ENCODE assay signal across 8 mouse cellular contexts in genomic region chr10:81559627-81560539, GRCm38 (mm10). TPM values are rescaled to one million over a fixed set of nuclear protein-coding genes. Genes with fewer than 3 reads are reported as not detected.
DNase-seq lines count a peak whose midpoint lies in the region; ATAC-seq and TF ChIP-seq lines count a peak whose summit lies in the region.

No protein-coding gene starts in this region.

- TF ChIP-seq CTCF in G1E (IDR thresholded peaks at IDR 0.05; ENCODE audit: low read depth, low read length): no peak
- no peak for TF ChIP-seq CTCF in olfactory bulb, adult 2 months (IDR thresholded peaks at IDR 0.05; ENCODE audit: insufficient read depth, low read depth, low read length)

- 0 out of 2 replicates have a peak, but pooled peaks have one; percentile 18 for ATAC-seq in G1E (ENCODE audit: extremely low read depth, insufficient number of reproducible peaks, low FRiP score, poor library complexity, severe bottlenecking)
- ATAC-seq in forebrain, embryonic 15.5 days (replicated peaks): peak; percentile 55
- ATAC-seq in lung, embryonic 15.5 days (ENCODE audit: borderline replicate concordance, extremely low read depth, low FRiP score, low TSS enrichment): peak; percentile 46

- WGBS in forebrain, embryonic 15.5 days: 2% methylated on average over 33 of the region's 36 CpGs
- under 1% methylated on average over 36 of the region's 36 CpGs for WGBS in lung, embryonic 15.5 days
- WGBS in olfactory bulb, adult 2 months: 2% methylated on average over 36 of the region's 36 CpGs

- peak overlapping the region; percentile 92 for H3K27ac ChIP-seq in forebrain, embryonic 15.5 days (replicated peaks)
- H3K27ac ChIP-seq in lung, embryonic 15.5 days: peak overlapping the region; percentile 88
- peak overlapping the region; percentile 98 for H3K27ac ChIP-seq in olfactory bulb, adult 2 months (ENCODE audit: insufficient read depth, low read depth, low read length)

- H3K4me2 ChIP-seq in forebrain, embryonic 15.5 days (replicated peaks): peak overlapping the region; percentile 89
- H3K4me2 ChIP-seq in lung, embryonic 15.5 days: peak overlapping the region; percentile 84

- H3K4me3 ChIP-seq in G1E (ENCODE audit: low read depth, low read length): peak overlapping the region; percentile 90
- H3K4me3 ChIP-seq in forebrain, embryonic 15.5 days: peak overlapping the region; percentile 91
- H3K4me3 ChIP-seq in lung, embryonic 15.5 days: peak overlapping the region; percentile 81
- H3K4me3 ChIP-seq in olfactory bulb, adult 2 months (ENCODE audit: insufficient read depth, low read depth, low read length): peak overlapping the region; percentile 99

- peak; percentile 53 for TF ChIP-seq POLR2A in olfactory bulb, adult 2 months (IDR thresholded peaks at IDR 0.05; ENCODE audit: insufficient read depth, low read depth, low read length)

- H3K36me3 ChIP-seq in G1E (replicated peaks): peaks cover 40% of the 10 kb centered on the region
- peaks cover 9% of the 10 kb centered on the region for H3K36me3 ChIP-seq in forebrain, embryonic 15.5 days
- H3K36me3 ChIP-seq in lung, embryonic 15.5 days: peaks cover 11% of the 10 kb centered on the region

- no peaks in the 10 kb centered on the region for H3K27me3 ChIP-seq in G1E (ENCODE audit: insufficient read depth, low read length)
- H3K27me3 ChIP-seq in forebrain, embryonic 15.5 days: peaks cover 1% of the 10 kb centered on the region; the same call in 1 of the 2 replicates
- no peaks in the 10 kb centered on the region for H3K27me3 ChIP-seq in lung, embryonic 15.5 days

- peaks cover 54% of the 10 kb centered on the region for H3K4me1 ChIP-seq in G1E (ENCODE audit: insufficient read depth, low read depth, low read length)
- peaks cover 49% of the 10 kb centered on the region for H3K4me1 ChIP-seq in forebrain, embryonic 15.5 days
- peaks cover 44% of the 10 kb centered on the region for H3K4me1 ChIP-seq in lung, embryonic 15.5 days
- peaks cover 32% of the 10 kb centered on the region for H3K4me1 ChIP-seq in olfactory bulb, adult 2 months (ENCODE audit: control insufficient read depth, insufficient read depth, low read length)

- H3K9me3 ChIP-seq in G1E (replicated peaks): peaks cover 4% of the 10 kb centered on the region; the same call in 1 of the 2 replicates
- no peaks in the 10 kb centered on the region for H3K9me3 ChIP-seq in forebrain, embryonic 15.5 days
- H3K9me3 ChIP-seq in lung, embryonic 15.5 days: no peaks in the 10 kb centered on the region

- H3K9ac ChIP-seq in forebrain, embryonic 15.5 days (replicated peaks): peak overlapping the region; percentile 99
- peak overlapping the region; percentile 98 for H3K9ac ChIP-seq in lung, embryonic 15.5 days

- DNase-seq in G1E (ENCODE audit: low spot score): peak; percentile 90
- DNase-seq in cerebellum, adult 11 months: peak; percentile 72
- peak; percentile 79 for DNase-seq in heart, postnatal 4 days
- peak; percentile 63 to 75 for DNase-seq in layer of hippocampus, adult 18-20 months (ENCODE audit: low spot score in 2 of 2)
- DNase-seq in thymus, postnatal 4 days: peak; percentile 88

RNA-seq across cellular contexts. Expression of gene Aes, which starts 0.6 kb away (rescaled TPM):
- total RNA-seq in G1E (2014; fragmentation: Nextera tagmentation): 396 and 400 TPM in 2 replicates
- total RNA-seq in G1E (2017): 182 and 238 TPM in 2 replicates
- 1,535 and 1,925 TPM in 2 replicates for polyA plus RNA-seq in G1E (2012)
- polyA plus RNA-seq in forebrain, embryonic 15.5 days (2015; fragmentation: Nextera tagmentation; extraction: Ambion mirVana): 665 and 705 TPM in 2 replicates
- 100 to 1,000 TPM; 821 to 843 TPM for total RNA-seq in heart, postnatal 4 days (2021)
- total RNA-seq in layer of hippocampus, adult 18-20 months (2021): 100 to 1,000 TPM; 765 to 778 TPM
- polyA plus RNA-seq in lung, embryonic 15.5 days (2015; fragmentation: Nextera tagmentation; extraction: Ambion mirVana): 662 and 670 TPM in 2 replicates
- 1,500 TPM in 1 of 2 replicates, not detected in the other for polyA plus RNA-seq in olfactory bulb, adult 2 months (2012; ENCODE audit: insufficient read depth, insufficient read length, low replicate concordance, missing spikeins)

RNA-seq across cellular contexts. Expression of gene Tle2, which starts 14.5 kb away (rescaled TPM):
- total RNA-seq in G1E (2014; fragmentation: Nextera tagmentation): 0.45 and 1.8 TPM in 2 replicates
- total RNA-seq in G1E (2017): 1.5 and 2.5 TPM in 2 replicates
- polyA plus RNA-seq in G1E (2012): 3.3 and 3.6 TPM in 2 replicates
- 27.3 and 28.0 TPM in 2 replicates for polyA plus RNA-seq in forebrain, embryonic 15.5 days (2015; fragmentation: Nextera tagmentation; extraction: Ambion mirVana)
- total RNA-seq in heart, postnatal 4 days (2021): 10 to 100 TPM; 15.3 to 17.1 TPM
- 10 to 100 TPM; 31.6 to 31.8 TPM for total RNA-seq in layer of hippocampus, adult 18-20 months (2021)
- polyA plus RNA-seq in lung, embryonic 15.5 days (2015; fragmentation: Nextera tagmentation; extraction: Ambion mirVana): 39.3 and 49.7 TPM in 2 replicates
- polyA plus RNA-seq in olfactory bulb, adult 2 months (2012; ENCODE audit: insufficient read depth, insufficient read length, low replicate concordance, missing spikeins): not detected in 2 replicates

RNA-seq across cellular contexts. Expression of gene Gna11, which starts 14.9 kb away (rescaled TPM):
- total RNA-seq in G1E (2014; fragmentation: Nextera tagmentation): 6.4 and 6.5 TPM in 2 replicates
- 8.4 and 9.7 TPM in 2 replicates for total RNA-seq in G1E (2017)
- polyA plus RNA-seq in G1E (2012): 13.0 and 14.0 TPM in 2 replicates
- 99.8 and 103 TPM in 2 replicates for polyA plus RNA-seq in forebrain, embryonic 15.5 days (2015; fragmentation: Nextera tagmentation; extraction: Ambion mirVana)
- 10 to 100 TPM; 58.5 to 62.7 TPM for total RNA-seq in heart, postnatal 4 days (2021)
- total RNA-seq in layer of hippocampus, adult 18-20 months (2021): 100 to 1,000 TPM; 124 to 126 TPM
- 72.7 and 74.2 TPM in 2 replicates for polyA plus RNA-seq in lung, embryonic 15.5 days (2015; fragmentation: Nextera tagmentation; extraction: Ambion mirVana)
- polyA plus RNA-seq in olfactory bulb, adult 2 months (2012; ENCODE audit: insufficient read depth, insufficient read length, low replicate concordance, missing spikeins): not detected in 2 replicates

RNA-seq across cellular contexts. Expression of gene Gna15, which starts 35.9 kb away (rescaled TPM):
- total RNA-seq in G1E (2014; fragmentation: Nextera tagmentation) (20.9 and 22.5 TPM in 2 replicates), G1E (2017) (20.1 and 21.5 TPM in 2 replicates)
- 16.5 TPM in 2 replicates for polyA plus RNA-seq in G1E (2012)
- 0.57 and 0.84 TPM in 2 replicates for polyA plus RNA-seq in forebrain, embryonic 15.5 days (2015; fragmentation: Nextera tagmentation; extraction: Ambion mirVana)
- under 1 TPM; 0.48 to 0.56 TPM for total RNA-seq in heart, postnatal 4 days (2021)
- 1 to 10 TPM; 3.9 to 4.4 TPM for total RNA-seq in layer of hippocampus, adult 18-20 months (2021)
- 1.7 and 1.8 TPM in 2 replicates for polyA plus RNA-seq in lung, embryonic 15.5 days (2015; fragmentation: Nextera tagmentation; extraction: Ambion mirVana)
- not detected in 2 replicates for polyA plus RNA-seq in olfactory bulb, adult 2 months (2012; ENCODE audit: insufficient read depth, insufficient read length, low replicate concordance, missing spikeins)

RNA-seq across cellular contexts. Expression of gene Tle6, which starts 41.0 kb away (rescaled TPM):
- total RNA-seq in G1E (2014; fragmentation: Nextera tagmentation): 42.7 and 44.3 TPM in 2 replicates
- 17.5 and 21.5 TPM in 2 replicates for total RNA-seq in G1E (2017)
- 28.8 and 49.5 TPM in 2 replicates for polyA plus RNA-seq in G1E (2012)
- 3.0 and 4.2 TPM in 2 replicates for polyA plus RNA-seq in forebrain, embryonic 15.5 days (2015; fragmentation: Nextera tagmentation; extraction: Ambion mirVana)
- total RNA-seq in heart, postnatal 4 days (2021): 10 to 100 TPM in 1 of 2 experiments, 1 to 10 TPM in 1; 7.2 to 10.6 TPM
- total RNA-seq in layer of hippocampus, adult 18-20 months (2021): 1 to 10 TPM; 2.6 to 4.1 TPM
- 28.1 and 29.3 TPM in 2 replicates for polyA plus RNA-seq in lung, embryonic 15.5 days (2015; fragmentation: Nextera tagmentation; extraction: Ambion mirVana)
- polyA plus RNA-seq in olfactory bulb, adult 2 months (2012; ENCODE audit: insufficient read depth, insufficient read length, low replicate concordance, missing spikeins): not detected in 2 replicates

Comparison
In these comparisons a context has a peak if more than half of its experiments do, and no peak if none do; other contexts are left out.
1. Peak in every context shown above with its lines: DNase-seq, ATAC-seq, H3K4me3 ChIP-seq and H3K27ac ChIP-seq.